Comparison of ENCODE assay signal across 20 mouse cellular contexts in genomic region chr4:44488219-44488618, GRCm38 (mm10).
DNase-seq lines count a peak whose midpoint lies in the region; TF ChIP-seq lines count a peak whose summit lies in the region.
"Had no signal": no experiment of that assay in that cellular context is flagged by ENCODE, and none has a peak within 500 bp of the region (broad histone marks: within the 10 kb centered on the region; RNA-seq: fewer than 3 reads in every experiment).

No protein-coding gene starts in this region.

- DNase-seq in gastrocnemius, adult 18-20 months (ENCODE audit: low spot score) = peak; percentile 7
- no peak for DNase-seq in gastrocnemius, adult 2 months
- DNase-seq in kidney, adult 9 months = peak; percentile 5
- DNase-seq in kidney, adult 18-20 months = no peak
- peak; percentile 14 for DNase-seq in ovary, postnatal 36 days (ENCODE audit: low spot score)
- DNase-seq in ovary, postnatal 14 days (ENCODE audit: low spot score) = no peak
- peak; percentile 23 to 40 for DNase-seq in adrenal gland, postnatal 36 days
- no peak for DNase-seq in adipocyte (ENCODE audit: low spot score)
- DNase-seq: heart, postnatal 14 days; layer of hippocampus, postnatal 36 days; liver; lung, postnatal 10 days; right cerebral cortex, adult 18-20 months; thymus, postnatal 36 days had no signal

- H3K4me3 ChIP-seq in gastrocnemius, adult 2 months = no peak overlapping the region
- H3K4me3 ChIP-seq: embryonic facial prominence, embryonic 15.5 days; heart, embryonic 12.5 days; kidney, embryonic 15.5 days; layer of hippocampus, adult 2 months; midbrain, embryonic 15.5 days; myocyte had no signal

- intact Hi-C loops in gastrocnemius, adult 2 months (cut with DNase I) = no loop called here

- H3K27ac ChIP-seq in gastrocnemius, adult 2 months = no peak overlapping the region
- H3K27ac ChIP-seq: embryonic facial prominence, embryonic 15.5 days; kidney, embryonic 15.5 days; layer of hippocampus, adult 2 months; midbrain, embryonic 15.5 days had no signal

- TF ChIP-seq CTCF in gastrocnemius, adult 2 months (IDR thresholded peaks at IDR 0.05) = no peak

Comparison
In these comparisons a context has a peak if more than half of its experiments do, and no peak if none do; other contexts are left out.
1. DNase-seq: peak in gastrocnemius, adult 18-20 months (single experiment), kidney, adult 9 months (single experiment), ovary, postnatal 36 days (single experiment) and adrenal gland, postnatal 36 days (2 of 2); none in gastrocnemius, adult 2 months (single experiment), kidney, adult 18-20 months (single experiment), ovary, postnatal 14 days (single experiment) and adipocyte (single experiment).